Mouse (Mus musculus) layer of hippocampus, postnatal 36 days (tissue): Measurements from ENCODE around the gene Gabrg2. TPM values are rescaled to one million over a fixed set of nuclear protein-coding genes. Genes with fewer than 3 reads are reported as not detected.

ENCODE experiments used
- DNase-seq, 2 experiments: peaks; one replicate each; pipeline ENCODE4 v3.0.0; 2022
- total RNA-seq, 2 experiments: library from RNA; stranded (reverse); gene quantifications; 2 replicates each; pipeline ENCODE4 v1.2.3; 2021

Gabrg2 gene
- total RNA-seq = 100 to 1,000 TPM; 154 to 164 TPM

- peak; percentile 35 to 50 for DNase-seq
Measured at GRCm38 (mm10) chr11:42000190-42001098, at the start of gene Gabrg2. TSS of gene Gabrg2 (minus strand) at chr11:42000857.

GRCm38 (mm10) chr11:42048201-42048600 lies 47.5 kb upstream of the Gabrg2 start:
- DNase-seq = no peak

GRCm38 (mm10) chr11:41999468-41999881 lies 1.2 kb downstream of the Gabrg2 start:
- DNase-seq = peak; percentile 25 to 44

GRCm38 (mm10) chr11:41980152-41980551 lies 20.5 kb downstream of the Gabrg2 start:
- DNase-seq = no peak

GRCm38 (mm10) chr11:41968595-41968994 lies 32.1 kb downstream of the Gabrg2 start:
- no peak for DNase-seq

GRCm38 (mm10) chr11:41962706-41963105 lies 38.0 kb downstream of the Gabrg2 start:
- no peak for DNase-seq

- DNase-seq = no peak
Measured at GRCm38 (mm10) chr11:41953550-41953949, 47.1 kb downstream of the Gabrg2 start.

GRCm38 (mm10) chr11:41951898-41952297 lies 48.8 kb downstream of the Gabrg2 start:
- DNase-seq = no peak

- no peak for DNase-seq
Measured at GRCm38 (mm10) chr11:41945471-41945870, 55.2 kb downstream of the Gabrg2 start.

GRCm38 (mm10) chr11:41937979-41938378 lies 62.7 kb downstream of the Gabrg2 start:
- DNase-seq = no peak

GRCm38 (mm10) chr11:41918864-41919263 lies 81.8 kb downstream of the Gabrg2 start:
- DNase-seq = no peak

- DNase-seq = no peak
Measured at GRCm38 (mm10) chr11:41914066-41914465, 86.6 kb downstream of the Gabrg2 start.

GRCm38 (mm10) chr11:41903661-41904060 lies 97.0 kb downstream of the Gabrg2 start:
- no peak for DNase-seq

Other genes with a start within 250 kb of the Gabrg2 start
- 100 to 1,000 TPM; 386 to 441 TPM for gene Gabra1, start 182.1 kb upstream of the Gabrg2 start, total RNA-seq